Mouse (Mus musculus): ENCODE data around the gene Jazf1.

Jazf1 gene

DNA sequence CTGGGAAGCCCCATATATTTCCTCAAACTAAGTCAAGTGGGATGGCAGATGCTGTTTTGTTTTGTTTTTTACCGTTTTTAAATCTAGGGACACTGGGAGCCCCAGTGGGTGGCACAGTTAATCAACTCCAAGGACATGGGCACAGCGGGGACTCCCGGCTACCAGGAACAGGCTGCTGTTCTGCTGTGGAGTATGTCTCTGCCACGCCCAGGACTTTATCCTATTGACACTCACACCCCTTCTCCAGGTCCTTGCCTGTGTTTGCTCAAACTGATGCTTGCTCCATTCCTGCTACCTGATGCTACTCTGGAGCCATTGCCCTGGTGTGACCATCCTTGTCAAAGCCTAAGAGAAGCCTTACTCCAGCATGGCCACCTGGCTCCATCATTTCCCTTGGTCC is 277.6 kb downstream of the Jazf1 start:
- no peak for DNase-seq

DNA sequence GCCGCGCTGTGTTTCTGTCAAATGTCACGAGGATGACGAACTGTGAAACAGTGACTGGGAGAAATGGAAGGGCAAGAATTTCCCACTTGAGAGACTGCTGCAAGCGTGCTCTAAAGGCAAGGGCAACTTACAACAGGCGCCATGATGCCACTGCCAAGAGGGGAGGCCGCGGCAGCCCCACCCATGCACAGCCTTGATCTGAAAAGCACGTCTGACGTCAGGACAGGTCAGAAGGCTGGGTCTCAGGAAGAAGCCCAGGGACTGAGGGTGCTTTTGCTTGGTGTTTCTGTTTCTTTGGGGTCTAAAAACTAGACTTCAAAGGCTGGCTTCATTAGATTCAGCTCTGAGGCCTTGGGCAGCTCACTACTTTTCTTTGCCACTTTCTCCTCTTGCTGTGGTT is 278.1 kb downstream of the Jazf1 start:
- DNase-seq: no peak

DNA sequence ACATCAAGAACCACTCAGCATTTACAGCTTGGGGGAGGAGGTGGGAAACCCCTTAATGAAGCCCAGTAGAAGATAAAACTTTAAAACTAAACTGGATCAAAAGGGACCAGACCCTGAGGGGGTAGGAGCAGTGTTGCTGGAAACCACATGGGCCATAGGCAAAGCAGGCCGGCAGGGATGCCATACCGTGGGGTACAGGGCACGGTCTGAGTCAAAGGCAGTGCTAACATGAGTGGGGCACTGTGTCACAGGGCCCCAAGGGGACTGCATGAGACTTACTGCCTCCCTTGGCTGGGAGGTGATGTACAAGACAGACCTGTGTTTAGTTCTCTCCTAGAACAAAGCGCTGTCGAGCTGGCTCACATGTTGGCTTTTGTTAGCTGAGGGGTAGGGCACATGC is 288.9 kb downstream of the Jazf1 start:
- no peak for DNase-seq

DNA sequence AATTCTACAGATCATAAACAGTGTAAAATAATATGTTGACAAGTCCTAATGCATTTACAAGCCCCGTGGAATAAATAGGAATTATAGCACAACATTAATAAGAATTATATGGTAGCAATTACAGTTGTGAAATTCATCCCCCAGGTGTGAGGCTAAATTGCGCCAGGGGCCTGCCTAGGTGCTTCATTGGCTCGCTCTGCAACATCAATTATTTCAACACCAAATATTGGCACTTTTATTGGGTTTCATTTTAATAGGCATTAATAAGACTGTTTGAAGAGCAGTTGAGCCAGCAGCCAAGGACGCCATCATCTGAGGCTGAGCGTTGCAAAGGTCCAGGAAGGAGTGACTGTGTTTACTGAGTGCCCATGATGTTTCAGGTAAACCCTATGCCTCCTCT is 289.9 kb downstream of the Jazf1 start:
- no peak for DNase-seq

DNA sequence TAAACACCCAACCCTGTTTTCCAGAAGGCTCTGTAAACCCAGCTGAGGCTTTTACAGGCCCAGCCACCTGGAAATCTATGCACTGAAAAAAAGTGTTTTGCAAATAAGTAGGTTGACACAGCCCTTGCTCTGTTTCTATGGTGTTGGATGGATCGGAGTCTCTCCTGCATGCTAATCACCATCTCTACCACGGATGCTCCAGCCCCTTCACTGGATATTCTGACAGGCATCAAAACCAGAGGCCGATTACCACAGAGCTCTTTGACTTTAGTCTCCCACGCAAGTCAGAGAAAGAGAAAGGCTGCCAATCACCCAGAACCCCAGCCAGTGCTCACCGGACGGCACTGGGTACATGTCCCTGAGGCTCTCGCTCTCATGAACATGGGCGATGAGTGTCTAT is 291.4 kb downstream of the Jazf1 start:
- peak; percentile 26 for DNase-seq

DNA sequence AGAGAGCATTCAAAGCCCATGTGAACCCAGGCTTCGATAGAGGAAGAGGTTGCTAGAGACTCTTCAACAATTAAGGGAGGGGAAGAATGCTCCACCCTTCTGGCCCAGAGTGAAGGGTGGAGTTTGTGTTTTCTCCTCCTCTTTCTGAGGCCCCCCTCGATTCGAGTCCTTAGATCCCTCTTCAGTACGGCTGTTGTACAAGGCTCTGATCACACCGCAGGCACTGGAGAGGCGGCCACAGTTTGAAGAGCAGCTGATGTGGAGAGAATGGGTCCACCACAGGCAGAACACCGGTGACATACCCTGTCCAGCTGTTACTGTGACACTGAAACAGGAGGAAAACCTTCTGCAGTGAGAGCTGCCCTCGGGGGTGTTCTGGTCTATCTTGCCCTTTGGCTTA is 292.5 kb downstream of the Jazf1 start:
- peak; percentile 61 for DNase-seq

DNA sequence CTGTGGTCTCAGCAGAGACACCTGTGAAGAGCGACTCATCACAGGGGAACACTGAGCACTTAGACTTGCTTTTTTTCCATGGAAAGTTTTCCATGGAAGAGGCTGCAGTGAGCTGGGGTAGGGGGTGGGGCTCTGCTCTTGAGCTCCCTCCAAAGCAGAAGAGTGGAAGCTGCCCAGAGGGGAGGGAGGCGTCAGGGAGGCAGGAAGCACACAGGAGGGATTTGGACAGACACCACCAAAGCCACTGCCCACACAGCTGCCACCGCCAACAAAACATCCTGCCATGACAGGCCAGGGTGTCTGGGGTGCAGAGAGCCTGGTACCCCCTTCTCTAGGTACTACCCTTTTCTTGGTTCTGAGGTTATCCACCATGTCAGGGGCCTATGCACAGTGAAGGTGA is 293.1 kb downstream of the Jazf1 start:
- peak; percentile 27 for DNase-seq

DNA sequence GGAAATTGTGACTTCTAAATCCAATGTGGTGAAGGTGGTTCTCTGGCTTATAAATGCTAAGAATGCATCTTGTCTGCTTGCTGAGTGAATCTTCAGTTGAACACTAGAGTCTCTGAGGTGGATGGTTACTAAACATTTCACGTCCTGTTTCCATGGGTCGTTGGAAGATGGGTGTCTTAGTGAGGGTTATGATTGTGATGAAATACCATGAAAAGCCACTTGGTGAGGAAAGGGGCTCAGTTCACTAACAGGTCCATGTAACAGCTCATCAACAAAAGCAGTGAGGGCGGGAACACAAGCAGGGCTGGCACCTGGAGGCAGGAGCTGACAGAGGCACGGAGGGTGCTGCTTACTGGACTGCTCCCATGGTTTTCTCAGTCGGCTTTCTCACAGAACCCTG is 295.3 kb downstream of the Jazf1 start:
- DNase-seq: no peak

DNA sequence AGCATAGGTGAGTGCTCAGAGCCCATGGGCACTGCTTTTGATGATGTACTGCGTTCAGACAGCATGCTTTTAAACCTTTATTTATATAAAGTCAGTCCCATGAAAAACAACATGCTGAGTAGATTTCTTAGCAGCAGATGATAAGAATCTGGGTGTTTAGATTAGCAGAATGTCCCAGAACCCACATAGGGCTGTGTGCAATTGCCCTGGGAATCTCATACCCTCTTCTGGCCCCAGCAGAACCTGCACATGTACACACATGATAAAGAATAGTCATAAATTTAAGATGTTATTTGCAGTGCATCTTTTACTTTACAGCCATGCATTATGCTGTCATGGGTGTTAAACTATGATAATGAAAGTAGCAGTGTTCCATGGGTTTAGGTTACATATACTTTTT is 297.6 kb downstream of the Jazf1 start:
- DNase-seq: no peak

DNA sequence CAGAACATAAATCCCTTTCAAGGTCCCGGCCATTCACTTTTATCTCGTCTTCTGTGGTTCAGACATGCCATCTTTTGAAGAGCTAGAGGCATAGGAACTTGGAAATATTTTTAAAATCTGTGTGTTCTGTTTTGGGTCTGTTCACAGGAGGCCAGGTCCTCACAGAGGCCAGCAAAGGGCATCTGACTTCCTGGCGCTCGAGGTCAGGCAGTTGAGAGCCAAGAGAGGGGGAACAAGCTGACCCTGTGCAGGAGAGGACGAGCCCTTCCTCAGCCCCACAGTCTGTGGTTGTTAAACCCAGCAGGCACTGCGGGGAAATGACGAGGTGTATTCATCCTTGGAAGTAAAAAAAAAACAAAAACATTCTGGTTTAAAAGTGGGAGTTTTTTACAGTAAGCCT is 303.2 kb downstream of the Jazf1 start:
- no peak for DNase-seq

DNA sequence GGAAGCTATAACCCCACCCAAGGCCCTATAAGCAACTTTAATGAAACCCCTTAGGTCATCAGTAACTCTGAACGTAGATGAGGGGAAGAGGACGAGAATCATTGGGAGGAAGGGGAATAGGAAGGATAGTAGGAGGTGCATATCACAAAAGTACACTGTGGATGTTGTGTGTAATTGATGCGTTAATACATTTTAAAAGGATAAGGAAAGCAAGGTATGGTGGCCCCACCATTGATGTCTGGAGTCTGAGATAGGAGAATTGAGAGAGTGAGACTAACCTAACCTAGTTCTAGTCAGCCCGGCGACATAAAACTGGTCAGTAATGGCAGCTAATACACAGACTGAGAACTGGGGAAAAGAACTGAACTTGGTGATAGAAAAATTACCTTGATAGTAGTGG is 315.6 kb downstream of the Jazf1 start:
- no peak for DNase-seq

DNA sequence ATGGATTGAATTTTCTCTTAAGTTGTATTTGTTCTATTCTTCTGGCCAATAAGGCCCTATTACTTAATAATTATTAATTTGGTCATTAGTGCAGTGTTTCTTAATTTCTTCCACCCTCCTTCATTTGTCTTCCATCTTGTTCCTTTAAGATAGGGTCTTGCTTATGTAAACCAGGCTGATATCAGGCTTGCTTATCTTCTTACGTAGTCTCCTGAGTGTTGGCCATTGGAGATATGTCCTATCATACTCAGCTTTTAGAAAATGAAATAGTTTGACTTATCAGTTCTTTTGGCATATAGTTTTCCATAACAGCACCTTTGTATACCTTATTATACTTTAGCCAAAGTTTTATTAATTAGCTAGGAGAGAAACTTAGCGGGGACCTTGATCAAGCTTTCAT is 333.8 kb downstream of the Jazf1 start:
- DNase-seq: no peak

DNA sequence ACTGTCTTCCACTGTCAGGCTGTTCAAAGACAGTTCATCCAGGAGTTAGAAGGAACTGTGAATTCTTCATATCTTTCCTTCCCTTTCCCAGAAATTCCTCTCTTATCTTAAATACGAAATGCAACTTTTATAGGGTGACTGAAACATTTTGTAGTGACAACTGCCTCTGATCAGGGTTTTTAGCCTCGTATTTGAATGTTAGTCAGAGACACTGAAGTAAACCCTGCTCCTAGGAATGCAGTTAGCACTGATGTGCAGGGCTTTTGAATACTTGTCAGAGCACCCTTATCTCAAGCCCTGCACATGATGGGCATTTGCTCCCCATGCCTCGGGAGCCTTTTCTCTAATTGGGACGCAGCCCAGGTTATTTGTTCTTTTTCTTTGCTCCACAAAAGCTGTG is 338.1 kb downstream of the Jazf1 start:
- DNase-seq: no peak

DNA sequence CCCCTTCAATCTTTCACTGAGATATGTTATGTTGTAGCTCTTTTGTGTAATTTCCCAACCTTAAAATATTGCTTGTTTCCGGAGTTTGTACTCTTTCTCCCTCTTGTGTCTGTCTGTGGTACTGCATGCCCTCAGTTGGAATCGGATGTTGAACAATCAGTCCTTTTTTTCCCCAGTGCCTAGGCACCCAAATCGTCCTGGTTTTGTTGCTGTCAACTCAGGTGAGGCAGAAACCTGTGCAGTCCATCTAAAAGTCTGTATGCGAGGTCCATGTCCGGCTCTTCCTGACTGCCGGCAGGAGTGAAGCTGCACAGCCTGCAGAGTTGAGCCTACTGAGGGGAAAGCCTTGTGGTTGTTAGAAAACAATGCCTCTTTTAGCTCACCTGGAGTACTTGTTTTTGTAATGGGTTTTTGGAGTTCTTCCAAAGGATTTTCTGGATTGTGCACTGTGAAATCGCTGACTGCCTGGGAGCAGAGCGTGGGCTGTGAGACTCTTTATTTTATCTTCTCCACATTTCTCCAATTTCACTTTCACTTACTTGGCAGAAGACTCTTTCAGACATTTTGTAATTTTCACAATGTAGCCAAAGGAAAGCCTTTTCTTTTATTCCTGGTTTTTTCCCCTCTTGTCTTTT is 343.5 kb downstream of the Jazf1 start:
- DNase-seq: peak; percentile 78
